Mouse (Mus musculus) thymus, adult 2 months (tissue): ENCODE results near the gene Vmn2r13.

Source experiments
- CTCF ChIP-seq: fragments of 200-500 bp; IDR thresholded peaks from 2 replicates; pipeline ENCODE4 v1.5.1; 2012; ENCODE audit warnings: mild to moderate bottlenecking, control low read depth, low read length, moderate library complexity, borderline replicate concordance; ENCODE audit not compliant: control insufficient read depth, poor library complexity, insufficient read depth; ENCODE audit errors: extremely low read depth
- POLR2A ChIP-seq: fragments of 200-500 bp; IDR thresholded peaks from 2 replicates; pipeline ENCODE4 v1.6.1; 2012; ENCODE audit warnings: mild to moderate bottlenecking, low read length, control low read depth, moderate library complexity; ENCODE audit not compliant: control insufficient read depth, poor library complexity, insufficient read depth; ENCODE audit errors: extremely low read depth

GRCm38 (mm10) chr5:109224608-109225007 lies 32.6 kb upstream of the Vmn2r13 start, which contains the start of gene Vmn2r14:
- TF ChIP-seq CTCF, result no peak
- no peak for TF ChIP-seq POLR2A
